Comparison of ENCODE assay signal across 7 mouse cellular contexts in the genomic region with DNA sequence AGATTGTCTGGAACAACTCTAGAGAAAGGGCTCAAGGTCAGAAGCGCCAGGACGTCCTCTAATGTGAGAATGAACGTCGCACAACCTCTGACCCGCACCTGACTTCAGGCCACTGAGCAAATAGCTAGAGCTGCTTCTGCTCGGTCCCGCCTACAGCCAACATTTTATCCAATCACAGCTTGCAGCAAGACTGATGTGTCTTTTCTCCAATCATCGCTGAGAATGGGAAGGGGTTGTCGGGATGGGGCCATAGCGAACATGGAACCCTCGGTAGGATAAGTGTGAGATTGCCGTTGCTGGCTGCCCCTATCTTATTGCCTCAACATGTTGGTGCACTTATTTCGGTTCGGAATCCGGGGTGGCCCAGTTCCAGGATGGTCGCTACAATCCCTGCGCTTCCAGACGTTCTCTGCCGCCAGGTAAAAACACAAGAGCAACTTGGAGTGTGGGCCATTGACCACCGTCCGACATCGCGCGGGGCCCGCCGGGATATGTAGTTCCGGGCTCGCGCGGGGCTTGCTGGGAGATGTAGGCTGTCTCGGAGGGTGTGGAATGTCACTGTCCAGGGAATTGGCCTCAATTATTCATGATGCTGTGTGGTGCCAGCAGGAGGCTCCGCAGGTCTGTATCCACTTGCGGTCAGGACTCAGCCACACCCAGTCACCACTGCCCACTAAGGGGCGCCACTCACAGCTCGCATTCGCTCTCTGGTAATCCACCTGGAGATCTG. TPM values are rescaled to one million over a fixed set of nuclear protein-coding genes. Genes with fewer than 3 reads are reported as not detected.
A peak's percentile ranks its signal among the peaks of the same experiment; 100 is the strongest.
DNase-seq lines count a peak whose midpoint lies in the region; ATAC-seq lines count a peak whose summit lies in the region.

No protein-coding gene starts in this region.

- no peaks in the 10 kb centered on the region for H3K4me1 ChIP-seq in embryonic facial prominence, embryonic 12.5 days
- peaks cover 7% of the 10 kb centered on the region; the same call in 1 of the 2 replicates for H3K4me1 ChIP-seq in limb, embryonic 11.5 days (ENCODE audit: control insufficient read depth, insufficient read depth, low read length)
- peaks cover 8% of the 10 kb centered on the region; the same call in 1 of the 2 replicates for H3K4me1 ChIP-seq in midbrain, embryonic 14.5 days (ENCODE audit: control insufficient read depth, insufficient read depth, low read length)

- WGBS in embryonic facial prominence, embryonic 12.5 days: 1% methylated on average over 36 of the region's 36 CpGs
- WGBS in limb, embryonic 11.5 days: 1% methylated on average over 36 of the region's 36 CpGs
- WGBS in midbrain, embryonic 14.5 days: under 1% methylated on average over 36 of the region's 36 CpGs

- peak overlapping the region; percentile 77 for H3K27ac ChIP-seq in embryonic facial prominence, embryonic 12.5 days
- peak overlapping the region; percentile 30; the same call in 1 of the 2 replicates for H3K27ac ChIP-seq in limb, embryonic 11.5 days (replicated peaks; ENCODE audit: low read depth, low read length)
- peak overlapping the region; percentile 83 for H3K27ac ChIP-seq in midbrain, embryonic 14.5 days (replicated peaks; ENCODE audit: low read depth, low read length)

- peak; percentile 91 for DNase-seq in adrenal gland, postnatal 25 days
- DNase-seq in heart, adult 11 months: peak; percentile 100
- peak; percentile 99 for DNase-seq in kidney, adult 18-20 months
- DNase-seq in limb, embryonic 11.5 days (ENCODE audit: low spot score): peak; percentile 96
- DNase-seq in midbrain, embryonic 14.5 days: peak; percentile 97
- peak; percentile 84 to 91 for DNase-seq in spleen, adult 18-20 months

- H3K4me2 ChIP-seq in embryonic facial prominence, embryonic 12.5 days (replicated peaks): peak overlapping the region; percentile 49
- peak overlapping the region; percentile 53 for H3K4me2 ChIP-seq in limb, embryonic 11.5 days (ENCODE audit: low read depth, severe bottlenecking)
- peak overlapping the region; percentile 50 for H3K4me2 ChIP-seq in midbrain, embryonic 14.5 days (ENCODE audit: low read length)

- peak overlapping the region; percentile 44; the same call in 1 of the 2 replicates for H3K9ac ChIP-seq in embryonic facial prominence, embryonic 12.5 days
- peak overlapping the region; percentile 52 for H3K9ac ChIP-seq in limb, embryonic 11.5 days (ENCODE audit: low read length)
- H3K9ac ChIP-seq in midbrain, embryonic 14.5 days (replicated peaks; ENCODE audit: low read length): peak overlapping the region; percentile 52

- no peaks in the 10 kb centered on the region for H3K36me3 ChIP-seq in embryonic facial prominence, embryonic 12.5 days
- no peaks in the 10 kb centered on the region for H3K36me3 ChIP-seq in limb, embryonic 11.5 days (ENCODE audit: control insufficient read depth, insufficient read depth, low read length)
- no peaks in the 10 kb centered on the region for H3K36me3 ChIP-seq in midbrain, embryonic 14.5 days (ENCODE audit: control insufficient read depth, insufficient read depth, low read length)

- H3K27me3 ChIP-seq in embryonic facial prominence, embryonic 12.5 days: peaks cover 6% of the 10 kb centered on the region
- no peaks in the 10 kb centered on the region for H3K27me3 ChIP-seq in limb, embryonic 11.5 days (ENCODE audit: control insufficient read depth, insufficient read depth, low read length)
- no peaks in the 10 kb centered on the region for H3K27me3 ChIP-seq in midbrain, embryonic 14.5 days (ENCODE audit: control insufficient read depth, insufficient read depth, low read length)

- peak overlapping the region; percentile 60 for H3K4me3 ChIP-seq in embryonic facial prominence, embryonic 12.5 days
- H3K4me3 ChIP-seq in limb, embryonic 11.5 days (ENCODE audit: low read depth, low read length): peak overlapping the region; percentile 59
- peak overlapping the region; percentile 55 for H3K4me3 ChIP-seq in midbrain, embryonic 14.5 days (replicated peaks; ENCODE audit: low read depth, low read length)

- peak; percentile 97 for ATAC-seq in embryonic facial prominence, embryonic 12.5 days (ENCODE audit: insufficient number of reproducible peaks, insufficient read depth, low FRiP score, low TSS enrichment)
- ATAC-seq in limb, embryonic 11.5 days (ENCODE audit: insufficient number of reproducible peaks, low FRiP score, low TSS enrichment, low read depth): peak; percentile 95
- ATAC-seq in midbrain, embryonic 14.5 days (ENCODE audit: low FRiP score, low TSS enrichment): peak; percentile 96

- H3K9me3 ChIP-seq in embryonic facial prominence, embryonic 12.5 days: no peaks in the 10 kb centered on the region
- no peaks in the 10 kb centered on the region for H3K9me3 ChIP-seq in limb, embryonic 11.5 days (ENCODE audit: control insufficient read depth, low read length)
- H3K9me3 ChIP-seq in midbrain, embryonic 14.5 days (ENCODE audit: control insufficient read depth, low read length): no peaks in the 10 kb centered on the region

RNA-seq across cellular contexts. Expression of a gene that starts 0.9 kb away (rescaled TPM):
- 83.6 and 88.2 TPM in 2 replicates for total RNA-seq in adrenal gland, postnatal 25 days (2021)
- 44.6 and 46.2 TPM in 2 replicates for polyA plus RNA-seq in embryonic facial prominence, embryonic 12.5 days (2016; fragmentation: Nextera tagmentation; extraction: Ambion mirVana)
- polyA plus RNA-seq in limb, embryonic 11.5 days (2014; fragmentation: Nextera tagmentation; extraction: Ambion mirVana): 37.6 and 40.5 TPM in 2 replicates
- 45.3 and 52.1 TPM in 2 replicates for polyA plus RNA-seq in midbrain, embryonic 14.5 days (2014; fragmentation: Nextera tagmentation; extraction: Ambion mirVana)

RNA-seq across cellular contexts. Expression of a gene that starts 2.4 kb away (rescaled TPM):
- total RNA-seq in adrenal gland, postnatal 25 days (2021): 0.27 and 1.2 TPM in 2 replicates
- polyA plus RNA-seq in embryonic facial prominence, embryonic 12.5 days (2016; fragmentation: Nextera tagmentation; extraction: Ambion mirVana): 0.36 and 0.47 TPM in 2 replicates
- 0.35 and 1.2 TPM in 2 replicates for polyA plus RNA-seq in limb, embryonic 11.5 days (2014; fragmentation: Nextera tagmentation; extraction: Ambion mirVana)
- 0.72 and 1.0 TPM in 2 replicates for polyA plus RNA-seq in midbrain, embryonic 14.5 days (2014; fragmentation: Nextera tagmentation; extraction: Ambion mirVana)

RNA-seq across cellular contexts. Expression of a gene that starts 18.9 kb away (rescaled TPM):
- total RNA-seq in adrenal gland, postnatal 25 days (2021): 0.43 TPM in 1 of 2 replicates, not detected in the other
- 1.8 and 2.8 TPM in 2 replicates for polyA plus RNA-seq in embryonic facial prominence, embryonic 12.5 days (2016; fragmentation: Nextera tagmentation; extraction: Ambion mirVana)
- 0.33 and 0.40 TPM in 2 replicates for polyA plus RNA-seq in limb, embryonic 11.5 days (2014; fragmentation: Nextera tagmentation; extraction: Ambion mirVana)
- polyA plus RNA-seq in midbrain, embryonic 14.5 days (2014; fragmentation: Nextera tagmentation; extraction: Ambion mirVana): not detected in 2 replicates

RNA-seq across cellular contexts. Expression of a gene that starts 29.0 kb away (rescaled TPM):
- 46.4 and 51.2 TPM in 2 replicates for total RNA-seq in adrenal gland, postnatal 25 days (2021)
- 62.2 and 63.2 TPM in 2 replicates for polyA plus RNA-seq in embryonic facial prominence, embryonic 12.5 days (2016; fragmentation: Nextera tagmentation; extraction: Ambion mirVana)
- 48.6 and 49.2 TPM in 2 replicates for polyA plus RNA-seq in limb, embryonic 11.5 days (2014; fragmentation: Nextera tagmentation; extraction: Ambion mirVana)
- polyA plus RNA-seq in midbrain, embryonic 14.5 days (2014; fragmentation: Nextera tagmentation; extraction: Ambion mirVana): 110 and 136 TPM in 2 replicates

RNA-seq across cellular contexts. Expression of a gene that starts 29.3 kb away (rescaled TPM):
- total RNA-seq in adrenal gland, postnatal 25 days (2021): 50.5 and 59.1 TPM in 2 replicates
- polyA plus RNA-seq in embryonic facial prominence, embryonic 12.5 days (2016; fragmentation: Nextera tagmentation; extraction: Ambion mirVana): 46.6 and 49.8 TPM in 2 replicates
- polyA plus RNA-seq in limb, embryonic 11.5 days (2014; fragmentation: Nextera tagmentation; extraction: Ambion mirVana): 26.9 and 28.0 TPM in 2 replicates
- 14.8 TPM in 2 replicates for polyA plus RNA-seq in midbrain, embryonic 14.5 days (2014; fragmentation: Nextera tagmentation; extraction: Ambion mirVana)

Comparison
In these comparisons a context has a peak if more than half of its experiments do, and no peak if none do; other contexts are left out.
1. Peak in every context shown above with its lines: DNase-seq, ATAC-seq, H3K4me3 ChIP-seq and H3K27ac ChIP-seq.
2. H3K27ac ChIP-seq: peak in every context shown above with its lines; median percentile 83 in midbrain, embryonic 14.5 days; 77 in embryonic facial prominence, embryonic 12.5 days; 30 in limb, embryonic 11.5 days.